Mouse (Mus musculus) adrenal gland, adult (tissue): ENCODE measurements around the gene Rab11a.
A peak's percentile ranks its signal among the peaks of the same experiment; 100 is the strongest.
"Not testable (repeated sequence)": the region's sequence is repeated elsewhere in the genome, so short reads cannot be mapped to it uniquely, and the experiment has no call there.

ENCODE experiments used
- DNase-seq, 2 experiments: peaks; one replicate each; pipeline ENCODE4 v3.0.0; 2022 to 2023; ENCODE audit warnings: low spot score in 1 of 2; ENCODE audit not compliant: inconsistent age in 2 of 2

Gene Rab11a

DNA sequence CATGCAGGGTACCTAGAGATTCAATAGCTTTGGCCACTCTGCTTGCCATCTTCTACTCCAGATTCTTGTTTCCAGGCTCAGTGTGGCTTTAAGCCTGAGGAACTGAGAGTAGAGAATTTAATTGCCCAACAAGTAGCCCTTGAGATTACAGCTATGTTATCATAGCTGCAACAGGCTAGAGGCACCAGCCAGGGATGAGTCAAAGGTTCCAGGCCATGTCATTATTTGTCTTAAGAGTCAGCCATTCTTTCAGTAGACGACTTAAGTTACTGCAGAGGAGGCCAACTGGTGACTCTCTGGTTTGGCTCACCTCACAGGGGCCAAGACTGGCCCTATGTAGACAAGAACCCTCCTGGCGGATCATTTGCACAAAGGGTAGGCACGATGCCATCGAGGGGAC is 41.2 kb downstream of the Rab11a start:
- DNase-seq = peak in 1 of 2 experiments; percentile 82

DNA sequence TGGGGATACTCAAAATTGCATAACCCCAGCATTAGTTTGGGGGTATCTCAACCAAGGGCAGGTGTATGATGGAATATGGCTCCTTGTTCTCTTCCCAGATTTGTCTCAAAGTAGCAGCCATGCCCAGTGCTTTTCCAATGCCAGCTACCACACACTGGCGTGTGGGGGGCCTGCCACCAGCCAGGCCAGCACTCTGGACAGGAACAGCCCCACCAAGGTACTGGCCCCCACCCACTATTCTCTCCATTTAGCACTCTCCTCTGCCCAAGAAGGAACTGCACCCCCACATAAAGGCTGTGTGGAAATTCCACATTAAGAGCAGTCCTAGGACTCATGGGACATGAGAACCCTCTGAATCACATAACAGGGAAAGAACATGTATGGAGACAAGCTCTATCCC is 42.3 kb downstream of the Rab11a start:
- DNase-seq = no peak

DNA sequence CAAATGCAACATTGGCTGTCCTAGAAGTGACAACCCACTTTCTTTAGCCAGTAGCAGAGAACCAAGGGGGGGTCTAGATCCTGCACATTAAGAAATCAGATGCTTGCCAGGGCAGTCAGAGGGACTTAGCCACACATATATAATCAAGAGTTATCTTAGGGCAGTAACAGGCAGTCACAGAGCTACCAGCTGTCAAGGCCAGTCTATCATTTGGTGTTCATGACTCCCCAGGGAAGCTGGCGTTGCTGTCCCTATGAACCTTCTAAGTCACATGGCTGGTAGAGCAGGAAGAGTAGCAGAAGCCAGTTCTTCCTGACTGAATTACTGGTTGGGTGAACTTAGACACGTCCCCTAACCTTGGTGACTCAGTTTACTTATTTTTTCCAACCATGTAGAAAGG is 44.5 kb downstream of the Rab11a start:
- DNase-seq = no peak

DNA sequence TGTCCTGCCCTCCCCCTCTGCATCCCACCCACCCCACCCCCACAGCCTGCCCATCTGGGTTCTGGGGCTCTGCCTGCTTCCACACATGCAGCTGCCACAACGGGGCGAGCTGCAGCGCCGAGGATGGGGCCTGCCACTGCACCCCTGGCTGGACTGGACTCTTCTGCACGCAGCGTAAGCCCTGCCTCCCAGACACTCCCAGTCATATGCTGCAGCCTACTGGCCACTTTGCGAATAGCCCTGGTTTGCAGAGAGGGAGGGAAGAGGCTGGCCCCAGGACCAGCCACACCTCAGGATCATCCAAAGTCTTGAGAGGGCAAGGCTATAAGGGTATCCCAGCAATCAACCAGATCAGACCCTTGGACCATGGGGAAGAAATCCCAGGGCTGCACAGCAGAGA is 46.4 kb downstream of the Rab11a start:
- DNase-seq = peak; percentile 49 to 78

DNA sequence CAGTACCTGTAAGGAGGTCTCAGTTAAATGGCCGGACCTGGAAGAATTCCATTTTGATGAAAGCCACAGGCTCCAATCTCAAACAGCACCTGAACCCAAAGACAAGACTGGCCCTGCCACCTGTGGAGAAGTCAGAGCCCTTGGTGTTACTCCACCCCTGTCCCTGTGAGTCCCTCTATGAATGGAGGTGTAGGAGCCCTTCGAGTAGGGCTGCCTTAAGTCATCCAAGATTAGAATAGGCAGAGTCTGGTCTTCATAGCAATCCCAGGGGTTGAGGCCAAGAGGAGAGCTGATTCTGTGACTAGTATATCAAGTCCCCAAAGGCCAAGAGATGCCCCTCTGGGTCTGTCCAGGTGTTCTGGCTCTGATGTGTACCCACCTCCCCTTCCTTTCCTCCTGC is 46.8 kb downstream of the Rab11a start:
- no peak for DNase-seq

DNA sequence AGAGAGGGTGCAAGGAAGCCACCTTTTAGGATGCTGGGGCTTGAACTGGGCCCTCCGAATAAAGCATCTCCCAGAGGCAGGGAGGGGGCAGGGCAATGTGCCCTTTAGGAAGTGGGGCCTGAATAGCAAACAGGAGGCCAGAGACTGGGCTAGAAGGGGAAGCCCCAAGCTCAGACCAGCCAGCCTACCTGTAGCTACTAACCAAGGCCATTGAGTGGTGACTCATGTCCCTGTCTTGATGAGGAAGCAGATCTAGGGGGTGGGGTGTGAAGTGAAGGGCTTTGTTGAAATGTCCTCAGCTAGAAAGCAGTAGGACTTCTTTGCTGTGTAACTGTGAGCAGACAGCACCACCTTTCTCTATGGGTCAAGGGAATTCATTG is 49.6 kb downstream of the Rab11a start:
- peak; percentile 26 to 70 for DNase-seq

DNA sequence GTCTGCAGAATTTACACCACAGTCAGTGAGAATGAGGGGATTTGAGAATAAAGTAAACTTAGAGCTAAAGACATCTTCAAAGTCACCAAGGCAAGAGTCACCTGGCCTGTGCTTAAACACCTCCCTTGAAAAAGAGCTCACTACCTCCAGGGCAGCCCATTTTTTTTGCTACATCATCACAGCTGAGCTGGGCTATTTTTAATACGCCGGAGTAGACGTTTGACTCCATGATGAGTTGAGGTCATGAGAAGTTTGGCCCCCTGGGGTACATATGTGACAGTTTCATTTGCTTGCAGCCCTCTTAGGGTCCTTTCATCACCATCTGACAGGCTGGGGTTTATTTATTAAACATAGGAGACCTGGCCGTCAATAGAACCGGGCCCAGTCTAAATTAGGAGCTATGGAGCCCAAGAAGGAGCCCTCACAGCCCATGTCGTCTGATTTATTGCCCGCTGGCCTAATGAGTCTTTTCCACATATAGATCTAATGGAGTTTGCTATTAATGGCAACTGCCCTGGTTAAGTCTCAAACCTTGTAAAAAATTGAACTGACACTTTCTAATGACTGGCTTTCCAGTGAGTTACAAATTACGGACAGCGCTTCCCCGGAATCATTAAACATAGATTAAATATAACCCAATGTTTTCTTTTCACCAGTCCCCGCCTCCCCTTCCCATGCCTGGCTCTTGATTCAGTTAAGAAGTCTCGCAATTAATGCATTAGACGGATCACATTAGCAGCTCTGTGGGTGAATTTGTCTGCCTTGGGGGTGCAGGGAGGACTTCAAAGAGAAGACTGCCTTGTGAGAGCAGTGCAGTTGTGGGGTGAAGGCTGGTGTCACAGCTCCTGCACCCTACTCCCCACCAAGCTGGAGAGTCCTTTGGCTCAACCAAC is 50.2 kb downstream of the Rab11a start:
- DNase-seq = no peak

DNA sequence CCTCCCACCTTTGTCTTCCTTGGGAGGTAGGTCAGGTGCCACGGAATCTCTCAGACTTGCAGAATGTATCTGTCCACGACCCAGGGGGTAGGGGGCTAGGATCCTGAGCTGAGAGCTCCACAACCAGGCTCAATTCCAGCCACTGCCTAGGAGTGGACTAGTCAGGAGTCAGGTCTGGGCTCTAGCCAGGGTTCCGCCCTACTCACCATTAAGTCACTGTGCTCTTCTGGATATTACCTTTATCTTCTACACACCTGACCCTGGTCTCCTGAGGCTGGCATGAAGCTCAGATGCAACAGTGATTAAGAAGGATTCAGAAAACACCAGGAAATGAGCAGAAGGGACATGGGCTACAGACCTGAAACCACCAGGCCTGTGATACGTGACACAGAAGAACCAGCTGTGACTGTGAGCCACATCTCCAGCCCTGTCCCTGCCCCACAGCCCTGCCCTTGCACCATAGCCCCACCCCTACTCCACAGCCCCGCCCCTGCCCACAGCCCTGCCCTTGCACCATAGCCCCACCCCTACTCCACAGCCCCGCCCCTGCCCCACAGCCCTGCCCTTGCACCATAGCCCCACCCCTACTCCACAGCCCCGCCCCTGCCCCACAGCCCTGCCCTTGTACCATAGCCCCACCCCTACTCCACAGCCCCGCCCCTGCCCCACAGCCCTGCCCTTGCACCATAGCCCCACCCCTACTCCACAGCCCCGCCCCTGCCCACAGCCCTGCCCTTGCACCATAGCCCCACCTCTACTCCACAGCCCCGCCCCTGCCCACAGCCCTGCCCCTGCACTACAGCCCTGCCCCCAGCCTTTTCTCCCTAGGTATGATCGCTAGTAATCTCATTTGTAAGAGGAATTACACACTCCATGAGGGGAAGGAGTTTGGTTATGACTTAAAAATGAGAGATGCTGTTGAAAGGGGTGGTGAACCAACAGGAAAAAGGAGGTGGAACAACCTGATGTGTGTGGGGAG is 65.9 kb downstream of the Rab11a start:
- DNase-seq = not testable (repeated sequence)

DNA sequence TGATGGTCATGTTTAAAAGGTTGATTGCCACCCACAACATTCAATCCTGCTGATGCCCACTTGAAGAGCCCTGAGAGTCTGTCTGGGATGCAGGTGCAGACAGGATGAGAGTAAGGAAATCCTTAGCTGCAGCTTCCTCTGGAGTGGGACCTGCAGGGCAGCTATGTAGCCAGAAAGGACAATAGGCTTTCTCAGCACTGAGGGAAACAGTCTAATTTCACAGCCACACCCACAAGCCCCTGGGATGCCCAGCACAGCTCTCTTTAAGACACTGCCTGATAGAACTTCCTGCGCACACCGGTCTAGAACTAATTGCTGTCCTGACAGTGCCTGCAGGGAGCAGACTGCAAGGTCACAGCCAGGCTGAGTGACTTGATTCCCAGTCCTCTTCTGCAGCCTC is 69.6 kb downstream of the Rab11a start:
- no peak for DNase-seq

DNA sequence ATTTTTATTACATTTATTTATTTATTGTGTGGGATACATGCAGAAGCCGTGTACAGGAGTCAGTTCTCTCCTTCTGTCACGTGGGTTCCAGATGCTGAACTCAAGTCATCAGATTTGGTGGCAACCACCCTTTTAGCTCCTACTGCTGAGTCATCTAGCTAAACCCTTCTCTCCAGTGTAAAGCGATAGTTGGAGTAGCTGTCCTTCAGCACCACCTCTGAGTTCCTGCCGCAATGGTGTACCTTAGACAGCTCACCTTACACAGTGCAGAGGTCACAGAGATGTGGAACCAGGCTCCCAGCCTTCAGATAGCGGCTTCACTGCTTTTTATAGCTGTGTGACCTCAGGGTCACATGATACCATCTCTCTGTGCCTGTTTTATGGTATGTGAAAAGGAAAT is 70.0 kb downstream of the Rab11a start:
- no peak for DNase-seq

DNA sequence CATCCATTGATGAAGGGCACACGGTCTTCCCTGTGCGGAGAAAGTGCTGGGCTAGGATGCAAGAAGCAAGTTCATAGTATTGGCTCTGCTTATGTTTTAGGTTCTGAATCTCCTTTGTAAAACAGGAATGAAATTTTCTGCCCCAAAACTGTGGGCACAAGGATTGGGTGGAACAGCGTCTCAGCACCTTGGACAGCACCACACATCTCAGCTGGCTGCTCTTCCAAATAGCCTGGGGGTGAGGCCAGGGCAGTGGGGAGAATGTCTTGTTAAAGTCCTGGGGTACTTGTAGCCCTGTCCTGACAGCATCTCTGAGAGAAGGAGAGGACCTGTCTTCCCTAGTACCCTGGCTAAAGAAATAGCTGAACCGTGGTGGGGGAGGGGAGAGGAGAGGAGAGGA is 71.0 kb downstream of the Rab11a start:
- peak in 1 of 2 experiments; percentile 57 for DNase-seq
